Mouse (Mus musculus) myocyte (in vitro differentiated cells): Measurements from ENCODE around the gene Trappc1. TPM values are rescaled to one million over a fixed set of nuclear protein-coding genes. Genes with fewer than 3 reads are reported as not detected.

Source experiments
- H3K27me3 ChIP-seq: one replicate; pipeline ENCODE4 v1.6.1; 2011; ENCODE audit not compliant: control insufficient read depth, insufficient read depth, insufficient read length
- H3K36me3 ChIP-seq: one replicate; pipeline ENCODE4 v1.6.1; 2011; ENCODE audit not compliant: control insufficient read depth, insufficient read depth
- H3K4me2 ChIP-seq: one replicate; pipeline ENCODE4 v1.6.1; 2011; ENCODE audit warnings: low read depth, control low read depth
- H3K4me3 ChIP-seq: one replicate; pipeline ENCODE4 v1.5.1; 2011; ENCODE audit warnings: mild to moderate bottlenecking, control low read depth, moderate library complexity
- H3K79me2 ChIP-seq: one replicate; pipeline ENCODE4 v1.6.1; 2011; ENCODE audit not compliant: control insufficient read depth, insufficient read depth
- H3ac ChIP-seq: one replicate; pipeline ENCODE4 v1.6.1; 2011; ENCODE audit not compliant: control insufficient read depth, insufficient read length
- CEBPB ChIP-seq: IDR thresholded peaks from 2 replicates; pipeline ENCODE4 v1.6.1; 2011; ENCODE audit warnings: mild to moderate bottlenecking, moderate library complexity; ENCODE audit not compliant: poor library complexity, insufficient read depth, severe bottlenecking
- E2F4 ChIP-seq: IDR thresholded peaks from one replicate; pipeline ENCODE4 v1.6.1; 2011; ENCODE audit warnings: mild to moderate bottlenecking, control low read depth, moderate library complexity; ENCODE audit not compliant: insufficient read depth
- MAX ChIP-seq: IDR thresholded peaks from one replicate; pipeline ENCODE4 v1.6.1; 2011; ENCODE audit warnings: low read depth, mild to moderate bottlenecking, control low read depth
- MYOD1 ChIP-seq, 3 experiments: IDR thresholded peaks; one replicate each; pipeline ENCODE4 v1.6.1; 2011; ENCODE audit warnings: control low read depth in 2 of 3, low read depth in 2 of 3, mild to moderate bottlenecking in 2 of 3, moderate library complexity in 1 of 3; ENCODE audit not compliant: insufficient read length in 2 of 3, control insufficient read depth in 1 of 3
- MYOG ChIP-seq, 3 experiments: IDR thresholded peaks; one replicate each; pipeline ENCODE4 v1.6.1; 2011; ENCODE audit warnings: control low read depth in 2 of 3, low read depth in 2 of 3, mild to moderate bottlenecking in 2 of 3; ENCODE audit not compliant: insufficient read length in 2 of 3, control insufficient read depth in 1 of 3, insufficient read depth in 1 of 3
- POLR2A ChIP-seq: IDR thresholded peaks from one replicate; pipeline ENCODE4 v1.6.1; 2011; ENCODE audit warnings: low read depth, mild to moderate bottlenecking, control low read depth, moderate library complexity; ENCODE audit not compliant: insufficient read length
- POLR2AphosphoS2 ChIP-seq: IDR thresholded peaks from one replicate; pipeline ENCODE4 v1.6.1; 2011; ENCODE audit warnings: low read depth, control low read depth; ENCODE audit not compliant: insufficient read length
- REST ChIP-seq: IDR thresholded peaks from one replicate; pipeline ENCODE4 v1.6.1; 2011; ENCODE audit warnings: mild to moderate bottlenecking, control low read depth, moderate library complexity; ENCODE audit not compliant: insufficient read depth, insufficient read length
- SRF ChIP-seq: IDR thresholded peaks from one replicate; pipeline ENCODE4 v1.6.1; 2011; ENCODE audit warnings: low read depth; ENCODE audit not compliant: control insufficient read depth, insufficient read length
- TCF12 ChIP-seq: IDR thresholded peaks from one replicate; pipeline ENCODE4 v1.6.1; 2011; ENCODE audit warnings: mild to moderate bottlenecking, control low read depth; ENCODE audit not compliant: poor library complexity, insufficient read depth, severe bottlenecking
- TCF3 ChIP-seq: IDR thresholded peaks from one replicate; pipeline ENCODE4 v1.6.1; 2011; ENCODE audit warnings: low read depth, control low read depth; ENCODE audit not compliant: insufficient read length
- USF1 ChIP-seq: IDR thresholded peaks from one replicate; pipeline ENCODE4 v1.6.1; 2011; ENCODE audit warnings: low read depth, mild to moderate bottlenecking, control low read depth, moderate library complexity
- polyA plus RNA-seq: library from polyadenylated mRNA; unstranded; fragments of >200 nt; fragmentation: generic; extraction: Trizol; gene quantifications from one replicate; pipeline ENCODE4 v1.2.1, GENCODE M21; 2012; ENCODE audit warnings: missing spikeins

Gene Trappc1
- polyA plus RNA-seq, 1 experiment, result 116 TPM

- no peaks in the 10 kb centered on the region for H3K36me3 ChIP-seq
- no peak overlapping the region for H3K4me2 ChIP-seq
- H3K27me3 ChIP-seq, result no peaks in the 10 kb centered on the region
- H3K4me3 ChIP-seq, result peak overlapping the region; percentile 56
- TF ChIP-seq USF1 (no peak), MYOG (IDR thresholded peaks at IDR 0.05; ENCODE audit: control insufficient read depth in 1 of 3, insufficient read depth in 1 of 3, insufficient read length in 2 of 3, low read depth in 2 of 3) (no peak), SRF (no peak), E2F4 (no peak), MYOD1 (IDR thresholded peaks at IDR 0.05; ENCODE audit: control insufficient read depth in 1 of 3, insufficient read length in 2 of 3, low read depth in 2 of 3) (no peak), POLR2AphosphoS2 (no peak), REST (no peak), TCF3 (no peak), POLR2A (no peak), MAX (no peak), TCF12 (no peak), CEBPB (no peak)
- peaks cover 11% of the 10 kb centered on the region for H3K79me2 ChIP-seq
- no peak overlapping the region for H3ac ChIP-seq
These were observed 3.3 kb downstream of the Trappc1 start for GRCm38 (mm10) chr11:69327157-69327442.

GRCm38 (mm10) chr11:69327648-69328047 is 3.9 kb downstream of the Trappc1 start:
- TF ChIP-seq POLR2A, result no peak
- no peak for TF ChIP-seq MAX
- TF ChIP-seq USF1, result no peak
- no peak for TF ChIP-seq MYOG (IDR thresholded peaks at IDR 0.05; ENCODE audit: control insufficient read depth in 1 of 3, insufficient read depth in 1 of 3, insufficient read length in 2 of 3, low read depth in 2 of 3)
- TF ChIP-seq TCF12, result no peak
- TF ChIP-seq POLR2AphosphoS2, result no peak
- no peak for TF ChIP-seq REST
- no peak for TF ChIP-seq E2F4
- no peak for TF ChIP-seq TCF3
- TF ChIP-seq SRF, result no peak
- TF ChIP-seq MYOD1 (IDR thresholded peaks at IDR 0.05; ENCODE audit: control insufficient read depth in 1 of 3, insufficient read length in 2 of 3, low read depth in 2 of 3), result no peak
- TF ChIP-seq CEBPB, result no peak
- Histone ChIP-seq H3K27me3 (no peaks in the 10 kb centered on the region), H3K4me2 (no peak overlapping the region), H3K79me2 (peaks cover 11% of the 10 kb centered on the region), H3ac (no peak overlapping the region), H3K36me3 (no peaks in the 10 kb centered on the region), H3K4me3 (no peak overlapping the region)

- no peaks in the 10 kb centered on the region for H3K36me3 ChIP-seq
These were observed 4.7 kb downstream of the Trappc1 start for GRCm38 (mm10) chr11:69328517-69328916.

GRCm38 (mm10) chr11:69331152-69331551 is 7.4 kb downstream of the Trappc1 start:
- H3K4me3 ChIP-seq, result no peak overlapping the region
- no peak overlapping the region for H3ac ChIP-seq
- no peak for TF ChIP-seq MAX
- TF ChIP-seq TCF12, result no peak
- no peak for TF ChIP-seq SRF
- no peak for TF ChIP-seq POLR2A
- no peak for TF ChIP-seq CEBPB
- no peak for TF ChIP-seq USF1
- no peak for TF ChIP-seq MYOG (IDR thresholded peaks at IDR 0.05; ENCODE audit: control insufficient read depth in 1 of 3, insufficient read depth in 1 of 3, insufficient read length in 2 of 3, low read depth in 2 of 3)
- no peak for TF ChIP-seq REST
- TF ChIP-seq E2F4, result no peak
- H3K4me2 ChIP-seq, result no peak overlapping the region
- H3K36me3 ChIP-seq, result no peaks in the 10 kb centered on the region
- H3K27me3 ChIP-seq, result no peaks in the 10 kb centered on the region
- H3K79me2 ChIP-seq, result no peaks in the 10 kb centered on the region

More at GRCm38 (mm10) chr11:69328517-69328916, 4.7 kb downstream of the Trappc1 start:
- TF ChIP-seq CEBPB, result no peak
- no peak for TF ChIP-seq REST
- no peak for TF ChIP-seq USF1
- TF ChIP-seq TCF12, result no peak
- no peak for TF ChIP-seq POLR2AphosphoS2
- no peak for TF ChIP-seq POLR2A
- no peak for TF ChIP-seq SRF
- no peak for TF ChIP-seq MYOG (IDR thresholded peaks at IDR 0.05; ENCODE audit: control insufficient read depth in 1 of 3, insufficient read depth in 1 of 3, insufficient read length in 2 of 3, low read depth in 2 of 3)
- no peak for TF ChIP-seq MAX
- TF ChIP-seq TCF3, result no peak
- Histone ChIP-seq H3K79me2 (peaks cover 11% of the 10 kb centered on the region), H3K27me3 (no peaks in the 10 kb centered on the region), H3ac (no peak overlapping the region), H3K4me2 (no peak overlapping the region), H3K4me3 (no peak overlapping the region)

GRCm38 (mm10) chr11:69331929-69332405 is 8.2 kb downstream of the Trappc1 start:
- Histone ChIP-seq H3K36me3 (no peaks in the 10 kb centered on the region), H3K4me3 (peak overlapping the region; percentile 7), H3K27me3 (no peaks in the 10 kb centered on the region), H3K4me2 (peak overlapping the region; percentile 47), H3K79me2 (no peaks in the 10 kb centered on the region), H3ac (no peak overlapping the region)
- TF ChIP-seq POLR2A (peak; percentile 43), CEBPB (no peak)
